Mouse (Mus musculus) megakaryocyte, embryonic 14.5 days (primary cell): Measurements from ENCODE around the gene Orai2.

Experiments used
- FLI1 ChIP-seq: IDR thresholded peaks from 2 replicates; pipeline ENCODE4 v1.6.1; 2012; ENCODE audit warnings: low read length, inconsistent platforms, mixed read lengths
- GATA1 ChIP-seq: IDR thresholded peaks from 3 replicates; pipeline ENCODE4 v1.6.1; 2012; ENCODE audit warnings: mixed read lengths, low read length, inconsistent platforms, borderline replicate concordance

GRCm38 (mm10) chr5:136143161-136143755 lies 27.3 kb downstream of the Orai2 start:
- TF ChIP-seq GATA1 (no peak), FLI1 (no peak)
